Mouse (Mus musculus): ENCODE data around the gene Ppox.

Gene Ppox

GRCm38 (mm10) chr1:171285096-171285892 is 4.3 kb upstream of the Ppox start:
- no peak for DNase-seq (ENCODE audit: low read depth, low spot score)

GRCm38 (mm10) chr1:171284491-171284890 is 3.5 kb upstream of the Ppox start:
- no peak for DNase-seq (ENCODE audit: low read depth, low spot score)

- no peak for DNase-seq (ENCODE audit: low read depth, low spot score)
These were observed 2.5 kb upstream of the Ppox start for GRCm38 (mm10) chr1:171283188-171284160.

GRCm38 (mm10) chr1:171282086-171282805 is 1.3 kb upstream of the Ppox start:
- DNase-seq (ENCODE audit: low read depth, low spot score): no peak

GRCm38 (mm10) chr1:171281528-171281923 is 540 bp upstream of the Ppox start:
- no peak for DNase-seq (ENCODE audit: low read depth, low spot score)

- no peak for DNase-seq (ENCODE audit: low read depth, low spot score)
These were observed 603 bp downstream of the Ppox start for GRCm38 (mm10) chr1:171280250-171280915.

GRCm38 (mm10) chr1:171279721-171280120 is 1.3 kb downstream of the Ppox start:
- DNase-seq (ENCODE audit: low read depth, low spot score): no peak

GRCm38 (mm10) chr1:171279012-171279705 is 1.8 kb downstream of the Ppox start:
- no peak for DNase-seq (ENCODE audit: low read depth, low spot score)

GRCm38 (mm10) chr1:171278436-171278835 is 2.5 kb downstream of the Ppox start:
- DNase-seq (ENCODE audit: low read depth, low spot score): no peak

- no peak for DNase-seq (ENCODE audit: low read depth, low spot score)
These were observed 3.2 kb downstream of the Ppox start for GRCm38 (mm10) chr1:171277736-171278135.

- DNase-seq (ENCODE audit: low read depth, low spot score): no peak
These were observed 4.8 kb downstream of the Ppox start for GRCm38 (mm10) chr1:171276110-171276748.

- no peak for DNase-seq (ENCODE audit: low read depth, low spot score)
These were observed 5.7 kb downstream of the Ppox start for GRCm38 (mm10) chr1:171275144-171275734.

- DNase-seq (ENCODE audit: low read depth, low spot score): no peak
These were observed 6.8 kb downstream of the Ppox start for GRCm38 (mm10) chr1:171274171-171274570.

GRCm38 (mm10) chr1:171272086-171272485 is 8.9 kb downstream of the Ppox start:
- no peak for DNase-seq (ENCODE audit: low read depth, low spot score)

GRCm38 (mm10) chr1:171271622-171272021 is 9.4 kb downstream of the Ppox start:
- DNase-seq (ENCODE audit: low read depth, low spot score): no peak

GRCm38 (mm10) chr1:171271196-171271595 is 9.8 kb downstream of the Ppox start:
- DNase-seq (ENCODE audit: low read depth, low spot score): no peak

GRCm38 (mm10) chr1:171270573-171270900 is 10.4 kb downstream of the Ppox start:
- DNase-seq (ENCODE audit: low read depth, low spot score): no peak

GRCm38 (mm10) chr1:171269848-171270572 is 11.0 kb downstream of the Ppox start, which contains the start of gene B4galt3:
B4galt3 (plus strand) TSS chr1:171270328.
- no peak for DNase-seq (ENCODE audit: low read depth, low spot score)

GRCm38 (mm10) chr1:171268341-171268740 is 12.6 kb downstream of the Ppox start:
- DNase-seq (ENCODE audit: low read depth, low spot score): no peak
